Mouse (Mus musculus) neural tube, embryonic 10.5 days (tissue): Measurements from ENCODE around the gene Gm10320.

ENCODE experiments used
- DNase-seq: peaks from one replicate; pipeline ENCODE4 v3.0.0-alpha.2; 2017; ENCODE audit warnings: low spot score; ENCODE audit errors: extremely low spot score

The Gm10320 gene

GRCm38 (mm10) chr13:98470321-98470720, 21.5 kb downstream of the Gm10320 start:
- no peak for DNase-seq

GRCm38 (mm10) chr13:98469916-98470315, 21.9 kb downstream of the Gm10320 start:
- DNase-seq, result no peak

GRCm38 (mm10) chr13:98461467-98461866, 30.3 kb downstream of the Gm10320 start:
- no peak for DNase-seq

GRCm38 (mm10) chr13:98456398-98456797, 35.4 kb downstream of the Gm10320 start:
- no peak for DNase-seq

- DNase-seq, result no peak
Measured at GRCm38 (mm10) chr13:98455646-98456045, 36.2 kb downstream of the Gm10320 start.

- no peak for DNase-seq
Measured at GRCm38 (mm10) chr13:98454224-98454967, 37.4 kb downstream of the Gm10320 start.

- no peak for DNase-seq
Measured at GRCm38 (mm10) chr13:98453146-98453545, 38.7 kb downstream of the Gm10320 start.

- no peak for DNase-seq
Measured at GRCm38 (mm10) chr13:98448696-98449095, 43.1 kb downstream of the Gm10320 start.

- no peak for DNase-seq
Measured at GRCm38 (mm10) chr13:98447741-98448140, 44.1 kb downstream of the Gm10320 start.

- no peak for DNase-seq
Measured at GRCm38 (mm10) chr13:98445391-98446125, 46.2 kb downstream of the Gm10320 start.

- DNase-seq, result no peak
Measured at GRCm38 (mm10) chr13:98441001-98441400, 50.8 kb downstream of the Gm10320 start.

GRCm38 (mm10) chr13:98440293-98440952, 51.4 kb downstream of the Gm10320 start:
- DNase-seq, result no peak
